Mouse (Mus musculus) heart, embryonic 12.5 days (tissue): ENCODE measurements around the gene Ppp2r1b. TPM values are rescaled to one million over a fixed set of nuclear protein-coding genes. Genes with fewer than 3 reads are reported as not detected.

Experiments
- ATAC-seq: fragments of 200-750 bp; cut with Nextera tagmentation; 2 replicates; pipeline ENCODE4 v1.8.0; 2017; ENCODE audit warnings: moderate TSS enrichment, moderate library complexity; ENCODE audit not compliant: insufficient number of reproducible peaks, low FRiP score
- H3K27ac ChIP-seq: fragments of 300-500 bp; sonication (generic); 2 replicates; pipeline ENCODE4 v1.5.1; 2016; ENCODE audit warnings: mild to moderate bottlenecking, moderate library complexity; ENCODE audit not compliant: poor library complexity, severe bottlenecking
- H3K27me3 ChIP-seq: fragments of 300-500 bp; sonication (generic); replicated peaks from 2 replicates; pipeline ENCODE4 v1.6.1; 2016; ENCODE audit warnings: mild to moderate bottlenecking, moderate library complexity
- H3K36me3 ChIP-seq: fragments of 300-500 bp; sonication (generic); 2 replicates; pipeline ENCODE4 v1.6.1; 2016; ENCODE audit warnings: mild to moderate bottlenecking, moderate library complexity
- H3K4me1 ChIP-seq: fragments of 300-500 bp; sonication (generic); replicated peaks from 2 replicates; pipeline ENCODE4 v1.6.1; 2016; ENCODE audit warnings: mild to moderate bottlenecking
- H3K4me2 ChIP-seq: fragments of 300-500 bp; sonication (generic); 2 replicates; pipeline ENCODE4 v1.6.1; 2016; ENCODE audit warnings: mild to moderate bottlenecking, moderate library complexity
- H3K4me3 ChIP-seq: fragments of 300-500 bp; sonication (generic); 2 replicates; pipeline ENCODE4 v1.5.1; 2016; ENCODE audit warnings: mild to moderate bottlenecking
- H3K9ac ChIP-seq: fragments of 300-500 bp; sonication (generic); 2 replicates; pipeline ENCODE4 v1.6.1; 2016; ENCODE audit warnings: mild to moderate bottlenecking, moderate library complexity
- H3K9me3 ChIP-seq: fragments of 300-500 bp; sonication (generic); replicated peaks from 2 replicates; pipeline ENCODE4 v1.6.1; 2016; ENCODE audit warnings: mild to moderate bottlenecking, moderate library complexity
- WGBS: fragments of 180-500 bp; shearing (Covaris S2); methylation state at CpG from one replicate; pipeline ENCODE4 v1.1.7; 2016; 5-methylcytosine and 5-hydroxymethylcytosine counted together
- polyA plus RNA-seq: library from polyadenylated mRNA; unstranded; fragments of >200 nt; fragmentation: Nextera tagmentation; extraction: Ambion mirVana; gene quantifications from 2 replicates; pipeline ENCODE4 v1.2.1, GENCODE M21; 2016

Ppp2r1b gene
- polyA plus RNA-seq, 1 experiment from 2014 or later, result 62.1 TPM

- Histone ChIP-seq H3K36me3 (peaks cover 74% of the 10 kb centered on the region), H3K27ac (no peak overlapping the region), H3K27me3 (no peaks in the 10 kb centered on the region), H3K4me3 (no peak overlapping the region), H3K4me1 (peaks cover 18% of the 10 kb centered on the region), H3K9ac (no peak overlapping the region), H3K9me3 (no peaks in the 10 kb centered on the region), H3K4me2 (no peak overlapping the region)
- no peak for ATAC-seq
- 83% methylated on average over 2 of the region's 2 CpGs for WGBS
These were observed 23.1 kb downstream of the Ppp2r1b start for GRCm38 (mm10) chr9:50868182-50868581.

- no peak for ATAC-seq
- H3K36me3 ChIP-seq, result peaks cover 84% of the 10 kb centered on the region
- H3K4me2 ChIP-seq, result no peak overlapping the region
- H3K4me1 ChIP-seq, result no peaks in the 10 kb centered on the region; the same call in 1 of the 2 replicates
- H3K9me3 ChIP-seq, result no peaks in the 10 kb centered on the region
- WGBS, result 87% methylated on average over 9 of the region's 9 CpGs
- H3K27ac ChIP-seq, result no peak overlapping the region
- H3K4me3 ChIP-seq, result no peak overlapping the region
- no peak overlapping the region for H3K9ac ChIP-seq
- H3K27me3 ChIP-seq, result no peaks in the 10 kb centered on the region
These were observed 28.1 kb downstream of the Ppp2r1b start for GRCm38 (mm10) chr9:50873210-50873609.

- Histone ChIP-seq H3K27me3 (no peaks in the 10 kb centered on the region), H3K4me2 (no peak overlapping the region), H3K4me1 (no peaks in the 10 kb centered on the region; the same call in 1 of the 2 replicates), H3K4me3 (no peak overlapping the region), H3K36me3 (peaks cover 84% of the 10 kb centered on the region), H3K27ac (no peak overlapping the region), H3K9me3 (no peaks in the 10 kb centered on the region), H3K9ac (no peak overlapping the region)
- no peak for ATAC-seq
- 82% methylated on average over 6 of the region's 6 CpGs for WGBS
These were observed 28.9 kb downstream of the Ppp2r1b start for GRCm38 (mm10) chr9:50874031-50874430.

- Histone ChIP-seq H3K27me3 (no peaks in the 10 kb centered on the region), H3K4me1 (no peaks in the 10 kb centered on the region; the same call in 1 of the 2 replicates), H3K4me3 (no peak overlapping the region), H3K36me3 (peaks cover 88% of the 10 kb centered on the region), H3K9ac (no peak overlapping the region), H3K9me3 (no peaks in the 10 kb centered on the region), H3K4me2 (no peak overlapping the region), H3K27ac (no peak overlapping the region)
- WGBS, result 96% methylated on average over 4 of the region's 4 CpGs
- ATAC-seq, result no peak
These were observed 30.4 kb downstream of the Ppp2r1b start for GRCm38 (mm10) chr9:50875470-50875869.

GRCm38 (mm10) chr9:50876287-50876686 lies 31.2 kb downstream of the Ppp2r1b start:
- 96% methylated on average over 3 of the region's 3 CpGs for WGBS
- Histone ChIP-seq H3K27me3 (no peaks in the 10 kb centered on the region), H3K9ac (no peak overlapping the region), H3K9me3 (no peaks in the 10 kb centered on the region), H3K27ac (no peak overlapping the region), H3K4me2 (no peak overlapping the region), H3K4me1 (no peaks in the 10 kb centered on the region; the same call in 1 of the 2 replicates), H3K36me3 (peaks cover 85% of the 10 kb centered on the region), H3K4me3 (no peak overlapping the region)
- ATAC-seq, result no peak

- H3K4me1 ChIP-seq, result no peaks in the 10 kb centered on the region; the same call in 1 of the 2 replicates
- H3K27ac ChIP-seq, result no peak overlapping the region
- no peak overlapping the region for H3K9ac ChIP-seq
- H3K4me2 ChIP-seq, result no peak overlapping the region
- no peaks in the 10 kb centered on the region for H3K27me3 ChIP-seq
- 57% methylated on average over 3 of the region's 3 CpGs for WGBS
- H3K4me3 ChIP-seq, result no peak overlapping the region
- peaks cover 91% of the 10 kb centered on the region for H3K36me3 ChIP-seq
- H3K9me3 ChIP-seq, result no peaks in the 10 kb centered on the region
- no peak for ATAC-seq
These were observed 32.3 kb downstream of the Ppp2r1b start for GRCm38 (mm10) chr9:50877431-50877830.

GRCm38 (mm10) chr9:50882183-50882582 lies 37.1 kb downstream of the Ppp2r1b start:
- H3K27me3 ChIP-seq, result no peaks in the 10 kb centered on the region
- no peak overlapping the region for H3K4me2 ChIP-seq
- peaks cover 65% of the 10 kb centered on the region for H3K36me3 ChIP-seq

GRCm38 (mm10) chr9:50884093-50884492 lies 39.0 kb downstream of the Ppp2r1b start:
- Histone ChIP-seq H3K9ac (no peak overlapping the region), H3K36me3 (peaks cover 48% of the 10 kb centered on the region), H3K9me3 (no peaks in the 10 kb centered on the region), H3K27ac (0 out of 2 replicates have a peak overlapping the region, but pooled peaks have one; percentile 2), H3K4me3 (no peak overlapping the region), H3K4me2 (no peak overlapping the region), H3K27me3 (no peaks in the 10 kb centered on the region), H3K4me1 (peaks cover 40% of the 10 kb centered on the region)
- no peak for ATAC-seq
- WGBS, result 83% methylated on average over 8 of the region's 8 CpGs

More at GRCm38 (mm10) chr9:50882183-50882582, 37.1 kb downstream of the Ppp2r1b start:
- Histone ChIP-seq H3K9me3 (no peaks in the 10 kb centered on the region), H3K4me3 (no peak overlapping the region), H3K4me1 (peaks cover 22% of the 10 kb centered on the region), H3K9ac (no peak overlapping the region), H3K27ac (no peak overlapping the region)
- WGBS, result 79% methylated on average over 2 of the region's 2 CpGs
- ATAC-seq, result no peak

GRCm38 (mm10) chr9:50884741-50885599 lies 39.9 kb downstream of the Ppp2r1b start:
- H3K27ac ChIP-seq, result 0 out of 2 replicates have a peak overlapping the region, but pooled peaks have one; percentile 25
- no peaks in the 10 kb centered on the region for H3K27me3 ChIP-seq
- peaks cover 42% of the 10 kb centered on the region for H3K4me1 ChIP-seq
- H3K9me3 ChIP-seq, result no peaks in the 10 kb centered on the region
- H3K9ac ChIP-seq, result no peak overlapping the region; the same call in 1 of the 2 replicates
- ATAC-seq, result no peak
- H3K36me3 ChIP-seq, result peaks cover 40% of the 10 kb centered on the region
- no peak overlapping the region for H3K4me2 ChIP-seq
- 76% methylated on average over 10 of the region's 10 CpGs for WGBS
- H3K4me3 ChIP-seq, result no peak overlapping the region

GRCm38 (mm10) chr9:50885600-50885987 lies 40.5 kb downstream of the Ppp2r1b start:
- WGBS, result 72% methylated on average over 1 of the region's 1 CpGs
- no peak overlapping the region; the same call in 1 of the 2 replicates for H3K9ac ChIP-seq
- no peaks in the 10 kb centered on the region for H3K9me3 ChIP-seq
- no peak for ATAC-seq
- H3K27ac ChIP-seq, result no peak overlapping the region
- no peak overlapping the region for H3K4me2 ChIP-seq
- H3K27me3 ChIP-seq, result no peaks in the 10 kb centered on the region
- H3K36me3 ChIP-seq, result peaks cover 34% of the 10 kb centered on the region
- H3K4me3 ChIP-seq, result no peak overlapping the region
- H3K4me1 ChIP-seq, result peaks cover 42% of the 10 kb centered on the region

- Histone ChIP-seq H3K36me3 (peaks cover 35% of the 10 kb centered on the region; the same call in 1 of the 2 replicates), H3K4me1 (peaks cover 42% of the 10 kb centered on the region), H3K4me2 (no peak overlapping the region), H3K27me3 (no peaks in the 10 kb centered on the region), H3K9ac (no peak overlapping the region), H3K4me3 (no peak overlapping the region), H3K27ac (no peak overlapping the region), H3K9me3 (no peaks in the 10 kb centered on the region)
- ATAC-seq, result no peak
- 88% methylated on average over 1 of the region's 1 CpGs for WGBS
These were observed 41.8 kb downstream of the Ppp2r1b start for GRCm38 (mm10) chr9:50886870-50887269.
